Mouse (Mus musculus) midbrain, embryonic 12.5 days (tissue): ENCODE measurements around the gene A930009A15Rik. TPM values are rescaled to one million over a fixed set of nuclear protein-coding genes. Genes with fewer than 3 reads are reported as not detected.
A peak's percentile ranks its signal among the peaks of the same experiment; 100 is the strongest.

Experiments used
- ATAC-seq: fragments of 200-750 bp; cut with Nextera tagmentation; 2 replicates; pipeline ENCODE4 v1.8.0; 2017; ENCODE audit warnings: low read depth, moderate TSS enrichment, moderate library complexity; ENCODE audit not compliant: low FRiP score
- H3K27ac ChIP-seq: fragments of 300-500 bp; sonication (generic); replicated peaks from 2 replicates; pipeline ENCODE4 v1.5.1; 2016; ENCODE audit warnings: mild to moderate bottlenecking
- H3K27me3 ChIP-seq: fragments of 300-500 bp; sonication (generic); 2 replicates; pipeline ENCODE4 v1.6.1; 2016; ENCODE audit warnings: mild to moderate bottlenecking
- H3K36me3 ChIP-seq: fragments of 300-500 bp; sonication (generic); 2 replicates; pipeline ENCODE4 v1.6.1; 2016
- H3K4me1 ChIP-seq: fragments of 300-500 bp; sonication (generic); 2 replicates; pipeline ENCODE4 v1.6.1; 2016
- H3K4me2 ChIP-seq: fragments of 300-500 bp; sonication (generic); replicated peaks from 2 replicates; pipeline ENCODE4 v1.6.1; 2016; ENCODE audit warnings: mild to moderate bottlenecking, moderate library complexity
- H3K4me3 ChIP-seq: fragments of 300-500 bp; sonication (generic); 2 replicates; pipeline ENCODE4 v1.5.1; 2016; ENCODE audit warnings: mild to moderate bottlenecking
- H3K9ac ChIP-seq: fragments of 300-500 bp; sonication (generic); replicated peaks from 2 replicates; pipeline ENCODE4 v1.6.1; 2016; ENCODE audit warnings: mild to moderate bottlenecking, moderate library complexity
- H3K9me3 ChIP-seq: fragments of 300-500 bp; sonication (generic); 2 replicates; pipeline ENCODE4 v1.6.1; 2016; ENCODE audit warnings: mild to moderate bottlenecking
- WGBS: fragments of 180-500 bp; shearing (Covaris S2); methylation state at CpG from one replicate; pipeline ENCODE4 v1.1.7; 2016; 5-methylcytosine and 5-hydroxymethylcytosine counted together
- polyA plus RNA-seq: library from polyadenylated mRNA; unstranded; fragments of >200 nt; fragmentation: Nextera tagmentation; extraction: Ambion mirVana; gene quantifications from 2 replicates; pipeline ENCODE4 v1.2.1, GENCODE M21; 2016

A930009A15Rik gene
- polyA plus RNA-seq, 1 experiment from 2014 or later = 0.66 TPM

DNA sequence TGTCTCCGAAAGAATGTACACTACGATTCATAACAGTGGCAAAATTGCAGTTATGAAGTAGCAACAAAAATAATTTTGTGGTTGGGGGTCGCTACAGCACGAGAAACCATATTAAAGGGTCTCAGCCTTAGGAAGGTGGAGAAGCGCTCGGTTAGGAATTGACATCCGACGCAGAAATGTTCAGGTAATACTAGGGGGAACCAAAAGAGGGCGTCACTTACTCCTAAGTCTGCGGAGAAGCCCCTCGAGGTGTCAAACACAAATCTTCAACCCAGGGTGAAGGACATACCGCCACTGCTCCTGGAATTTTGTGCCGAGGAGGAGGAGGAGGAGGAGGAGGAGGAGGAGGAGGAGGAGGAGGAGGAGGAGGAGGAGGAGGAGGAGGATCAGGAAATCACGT lies 14.9 kb downstream of the A930009A15Rik start:
- 26% methylated on average over 12 of the region's 14 CpGs for WGBS
- ATAC-seq = no peak
- Histone ChIP-seq H3K36me3 (no peaks in the 10 kb centered on the region), H3K4me1 (peaks cover 29% of the 10 kb centered on the region), H3K4me3 (peak overlapping the region; percentile 54), H3K9ac (no peak overlapping the region), H3K9me3 (no peaks in the 10 kb centered on the region), H3K4me2 (peak overlapping the region; percentile 99; the same call in 1 of the 2 replicates), H3K27me3 (peaks cover 66% of the 10 kb centered on the region), H3K27ac (no peak overlapping the region)

DNA sequence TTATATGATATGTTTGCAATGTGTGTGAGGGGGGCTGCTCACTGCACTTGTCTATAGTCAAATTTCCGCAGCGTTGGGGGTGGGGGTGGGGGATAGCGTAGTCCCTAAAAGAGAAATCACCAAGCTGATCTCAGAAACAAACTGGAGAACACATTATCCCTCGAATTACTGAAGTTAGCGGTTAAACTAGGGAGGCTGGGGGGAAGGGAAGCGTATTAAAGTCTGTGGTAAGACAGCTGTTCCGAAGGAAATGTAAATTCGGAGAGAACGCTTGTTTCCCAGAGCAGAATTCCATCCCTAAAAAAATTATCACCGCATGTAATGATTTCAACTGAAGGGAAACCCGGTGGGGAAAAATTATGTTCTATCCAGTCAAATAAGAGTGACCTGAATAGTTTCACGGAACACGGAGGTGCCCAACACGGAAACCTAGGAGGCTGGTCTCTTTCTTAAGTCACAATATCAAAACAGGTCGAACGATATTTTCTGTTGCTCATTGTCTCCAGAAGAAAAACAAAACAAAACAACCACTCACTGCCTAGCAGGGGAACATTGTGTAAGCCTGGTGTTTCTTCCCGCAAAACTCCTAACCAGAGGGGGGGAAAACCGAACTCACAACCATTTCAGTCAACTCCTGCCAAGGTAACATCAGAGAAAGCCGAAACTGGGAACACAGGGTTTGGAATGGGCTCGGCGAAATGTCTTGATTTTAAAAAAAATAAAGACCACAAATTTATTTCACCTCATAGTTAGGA lies 15.9 kb downstream of the A930009A15Rik start:
- Histone ChIP-seq H3K9me3 (no peaks in the 10 kb centered on the region), H3K27me3 (peaks cover 61% of the 10 kb centered on the region), H3K27ac (no peak overlapping the region), H3K36me3 (no peaks in the 10 kb centered on the region), H3K4me2 (peak overlapping the region; percentile 99), H3K4me1 (peaks cover 27% of the 10 kb centered on the region), H3K4me3 (peak overlapping the region; percentile 54), H3K9ac (no peak overlapping the region)
- ATAC-seq = no peak
- under 1% methylated on average over 21 of the region's 21 CpGs for WGBS

DNA sequence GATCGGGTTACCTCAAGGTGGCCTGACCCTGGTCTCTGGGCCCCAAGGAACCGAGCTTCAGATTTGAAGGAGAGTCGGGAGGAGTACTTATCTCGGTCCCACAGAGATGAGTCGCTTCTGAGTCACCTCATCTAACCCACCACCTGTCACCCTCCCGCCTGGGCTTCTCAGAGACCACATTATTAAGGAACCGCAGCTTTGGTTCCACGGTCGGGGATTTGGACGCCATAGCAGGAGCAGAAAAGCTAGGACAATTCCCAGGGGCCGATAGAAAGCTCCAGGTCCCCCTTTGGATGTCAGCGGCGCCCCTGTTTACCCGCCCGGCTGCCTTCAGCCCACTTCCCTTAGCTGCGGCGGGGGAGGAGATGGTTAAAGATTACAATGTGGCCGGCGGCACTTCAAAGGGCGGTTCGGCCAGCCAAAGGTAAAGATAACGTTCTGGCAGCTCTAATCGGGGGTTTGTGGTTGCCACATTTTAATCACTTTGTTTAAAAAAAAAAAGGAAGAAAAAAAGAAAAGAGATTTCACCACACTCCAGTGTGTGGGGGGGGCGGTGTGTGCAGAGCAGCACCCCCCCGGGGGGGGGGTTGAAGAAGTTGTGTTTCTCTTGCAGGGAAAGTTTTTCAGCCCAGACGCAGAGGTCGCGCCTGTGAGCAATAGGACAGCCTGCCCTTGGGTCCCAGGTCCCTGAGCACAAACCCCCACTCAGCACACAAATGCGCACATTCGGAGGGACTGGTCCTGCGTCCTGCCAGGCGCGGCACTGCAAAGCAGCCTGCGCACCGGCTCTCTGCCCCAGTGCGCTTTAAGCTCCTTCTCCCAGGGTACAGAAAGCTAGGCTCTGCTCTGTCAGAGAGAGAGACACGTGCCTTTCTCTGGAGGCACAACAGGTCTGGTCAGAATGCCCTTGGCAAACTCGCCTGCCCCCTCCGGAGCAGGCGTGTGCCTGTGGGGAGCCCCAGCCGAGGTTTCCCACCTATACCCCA lies 16.8 kb downstream of the A930009A15Rik start:
- H3K27me3 ChIP-seq = peaks cover 56% of the 10 kb centered on the region
- H3K27ac ChIP-seq = no peak overlapping the region
- H3K4me3 ChIP-seq = peak overlapping the region; percentile 54
- no peaks in the 10 kb centered on the region for H3K9me3 ChIP-seq
- peak; percentile 75 for ATAC-seq
- WGBS = under 1% methylated on average over 41 of the region's 41 CpGs
- no peaks in the 10 kb centered on the region for H3K36me3 ChIP-seq
- peaks cover 27% of the 10 kb centered on the region for H3K4me1 ChIP-seq
- peak overlapping the region; percentile 50 for H3K9ac ChIP-seq
- H3K4me2 ChIP-seq = peak overlapping the region; percentile 99

DNA sequence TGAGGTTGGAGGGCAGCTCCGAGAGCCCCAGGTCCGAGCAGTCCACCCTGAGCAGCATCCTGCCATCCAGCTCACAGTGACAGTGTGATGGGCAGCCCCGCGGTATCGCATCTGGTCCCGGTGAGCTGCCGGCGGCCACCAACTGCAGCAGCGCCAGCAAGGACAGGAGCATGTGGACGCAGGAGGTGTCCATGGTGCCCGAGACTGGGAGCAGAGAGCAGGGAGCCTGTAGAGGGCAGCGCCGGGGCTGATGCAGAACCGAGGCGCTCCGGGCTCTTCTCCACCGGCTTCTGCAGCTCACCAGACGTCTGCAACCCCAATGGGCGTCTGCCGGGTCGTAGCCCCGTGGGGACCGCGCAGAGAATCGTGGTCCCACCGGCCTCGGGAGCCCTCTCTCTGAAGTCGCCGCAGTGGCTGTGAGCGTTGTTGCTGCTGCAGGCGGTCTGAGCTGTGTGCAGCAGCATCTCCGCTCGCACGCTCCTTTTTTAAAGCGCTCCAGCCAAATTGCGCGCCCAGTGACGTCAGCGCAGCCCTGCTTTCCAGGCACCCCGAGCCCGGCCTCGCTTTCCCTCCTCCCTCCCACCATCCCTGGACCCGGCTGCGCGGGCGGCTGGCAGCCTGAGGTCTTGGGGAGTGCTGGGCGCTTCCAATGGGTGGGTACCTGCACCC lies 17.6 kb downstream of the A930009A15Rik start, which contains the start of gene Lgr5:
Gene Lgr5, minus strand, starts transcription at position 480 of the 669 bp plus-strand sequence.
- H3K9ac ChIP-seq = peak within 1 kb of the TSS; percentile 50
- H3K4me2 ChIP-seq = peak within 1 kb of the TSS; percentile 99
- H3K4me3 ChIP-seq = peak within 1 kb of the TSS; percentile 54
- WGBS = under 1% methylated on average over 46 of the region's 47 CpGs
- no peaks in the 10 kb centered on the region for H3K36me3 ChIP-seq
- peaks cover 27% of the 10 kb centered on the region for H3K4me1 ChIP-seq
- H3K27me3 ChIP-seq = peaks cover 52% of the 10 kb centered on the region
- no peak within 1 kb of the TSS for H3K27ac ChIP-seq
- ATAC-seq = peak; percentile 85
- H3K9me3 ChIP-seq = no peaks in the 10 kb centered on the region

DNA sequence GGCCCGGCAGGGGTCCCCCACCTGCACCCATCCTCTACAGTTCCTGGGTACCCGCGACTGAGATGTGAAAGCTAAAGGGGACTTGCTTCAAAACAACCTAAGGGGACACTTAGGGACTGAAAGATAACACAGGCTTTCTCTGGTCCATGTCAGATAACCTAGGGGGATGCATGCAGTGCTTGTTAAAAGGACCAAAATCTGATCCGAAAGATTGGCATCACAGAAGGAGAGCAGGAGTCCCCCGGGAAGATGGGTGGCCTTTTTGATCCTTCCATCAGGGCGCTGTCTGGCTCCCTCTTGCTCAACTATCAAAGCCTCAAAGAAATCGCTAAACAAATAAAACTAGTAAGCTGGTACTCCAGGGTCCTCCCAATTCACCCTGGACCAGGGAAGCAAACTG lies 18.2 kb downstream of the A930009A15Rik start:
- peaks cover 52% of the 10 kb centered on the region for H3K27me3 ChIP-seq
- peak overlapping the region; percentile 50 for H3K9ac ChIP-seq
- H3K9me3 ChIP-seq = no peaks in the 10 kb centered on the region
- under 1% methylated on average over 7 of the region's 7 CpGs for WGBS
- H3K36me3 ChIP-seq = no peaks in the 10 kb centered on the region
- ATAC-seq = no peak
- peak overlapping the region; percentile 54 for H3K4me3 ChIP-seq
- H3K27ac ChIP-seq = no peak overlapping the region
- H3K4me2 ChIP-seq = peak overlapping the region; percentile 99
- peaks cover 27% of the 10 kb centered on the region for H3K4me1 ChIP-seq

DNA sequence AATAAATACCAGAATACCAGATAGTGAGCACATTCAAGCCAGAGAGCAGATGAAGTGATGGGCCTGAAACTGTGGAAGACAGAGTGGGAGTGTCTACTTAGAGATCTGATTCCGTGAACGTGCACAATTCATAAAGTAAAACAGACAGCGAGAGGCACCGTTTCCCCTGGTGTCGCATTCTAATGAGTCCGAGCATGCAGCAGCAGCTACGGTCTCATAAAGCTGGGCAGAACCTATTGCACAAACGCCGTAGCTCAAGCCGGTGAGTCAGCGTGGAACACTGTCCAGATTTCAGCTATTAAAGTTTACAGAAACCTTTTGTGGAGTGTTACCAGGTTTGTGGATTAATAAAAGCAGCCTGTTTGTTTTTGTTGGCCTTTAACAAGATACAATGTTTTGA lies 23.4 kb downstream of the A930009A15Rik start:
- no peak overlapping the region for H3K4me2 ChIP-seq
- WGBS = 54% methylated on average over 11 of the region's 11 CpGs
- no peak overlapping the region for H3K27ac ChIP-seq
- no peaks in the 10 kb centered on the region for H3K9me3 ChIP-seq
- no peak overlapping the region for H3K4me3 ChIP-seq
- no peak overlapping the region for H3K9ac ChIP-seq
- H3K27me3 ChIP-seq = peaks cover 15% of the 10 kb centered on the region
- ATAC-seq = 0 out of 2 replicates have a peak, but pooled peaks have one; percentile 38
- H3K36me3 ChIP-seq = no peaks in the 10 kb centered on the region
- H3K4me1 ChIP-seq = peaks cover 1% of the 10 kb centered on the region

DNA sequence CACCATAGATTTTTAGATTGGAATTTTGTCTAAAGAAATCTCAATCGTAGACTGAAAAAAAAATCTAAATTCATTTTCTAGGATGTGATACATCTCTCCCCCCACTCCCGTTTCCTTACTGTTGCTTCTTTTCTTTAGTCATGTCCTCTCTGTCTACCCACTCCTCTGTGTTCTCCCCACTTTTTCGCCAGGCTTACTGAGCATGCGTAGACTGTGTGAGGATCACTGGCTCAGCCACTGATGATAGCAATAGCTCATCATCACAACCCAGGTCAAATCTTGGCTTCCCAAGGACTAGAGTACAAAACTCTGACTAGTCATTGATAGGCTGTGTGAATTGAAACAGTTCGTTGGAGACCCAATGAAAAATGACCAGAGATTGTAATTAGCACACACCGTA lies 23.9 kb downstream of the A930009A15Rik start:
- WGBS = 90% methylated on average over 6 of the region's 6 CpGs
- H3K9me3 ChIP-seq = no peaks in the 10 kb centered on the region
- H3K4me2 ChIP-seq = no peak overlapping the region
- H3K27me3 ChIP-seq = peaks cover 10% of the 10 kb centered on the region
- no peak overlapping the region for H3K4me3 ChIP-seq
- H3K4me1 ChIP-seq = no peaks in the 10 kb centered on the region
- no peaks in the 10 kb centered on the region for H3K36me3 ChIP-seq
- H3K9ac ChIP-seq = no peak overlapping the region
- no peak overlapping the region for H3K27ac ChIP-seq
- no peak for ATAC-seq

DNA sequence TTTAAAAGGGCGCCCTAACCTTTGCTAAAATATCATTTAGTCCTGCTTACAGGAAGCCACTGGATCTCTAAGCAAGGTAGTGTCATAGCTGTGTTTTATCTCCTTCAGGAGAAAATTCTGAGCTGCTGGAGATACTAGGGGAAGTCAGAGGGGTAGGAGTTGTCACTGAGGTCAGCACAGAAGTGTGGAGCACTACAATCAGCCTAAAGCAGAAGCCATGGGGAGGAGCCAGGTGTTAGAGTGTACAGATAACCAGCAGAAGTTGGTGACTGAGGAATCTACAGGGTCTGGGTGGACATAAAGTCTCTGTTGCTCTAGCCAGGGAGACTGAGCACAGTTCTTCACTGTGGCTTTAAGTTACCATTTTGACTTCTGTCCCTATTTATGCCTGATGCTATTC lies 26.0 kb downstream of the A930009A15Rik start:
- no peaks in the 10 kb centered on the region for H3K27me3 ChIP-seq
- no peaks in the 10 kb centered on the region for H3K36me3 ChIP-seq
- no peak overlapping the region for H3K4me2 ChIP-seq
- 90% methylated on average over 1 of the region's 1 CpGs for whole genome bisulfite sequencing
- no peak overlapping the region for H3K9ac ChIP-seq
- no peak overlapping the region for H3K4me3 ChIP-seq
- no peaks in the 10 kb centered on the region for H3K9me3 ChIP-seq
- ATAC-seq = no peak
- H3K4me1 ChIP-seq = no peaks in the 10 kb centered on the region
- H3K27ac ChIP-seq = no peak overlapping the region

DNA sequence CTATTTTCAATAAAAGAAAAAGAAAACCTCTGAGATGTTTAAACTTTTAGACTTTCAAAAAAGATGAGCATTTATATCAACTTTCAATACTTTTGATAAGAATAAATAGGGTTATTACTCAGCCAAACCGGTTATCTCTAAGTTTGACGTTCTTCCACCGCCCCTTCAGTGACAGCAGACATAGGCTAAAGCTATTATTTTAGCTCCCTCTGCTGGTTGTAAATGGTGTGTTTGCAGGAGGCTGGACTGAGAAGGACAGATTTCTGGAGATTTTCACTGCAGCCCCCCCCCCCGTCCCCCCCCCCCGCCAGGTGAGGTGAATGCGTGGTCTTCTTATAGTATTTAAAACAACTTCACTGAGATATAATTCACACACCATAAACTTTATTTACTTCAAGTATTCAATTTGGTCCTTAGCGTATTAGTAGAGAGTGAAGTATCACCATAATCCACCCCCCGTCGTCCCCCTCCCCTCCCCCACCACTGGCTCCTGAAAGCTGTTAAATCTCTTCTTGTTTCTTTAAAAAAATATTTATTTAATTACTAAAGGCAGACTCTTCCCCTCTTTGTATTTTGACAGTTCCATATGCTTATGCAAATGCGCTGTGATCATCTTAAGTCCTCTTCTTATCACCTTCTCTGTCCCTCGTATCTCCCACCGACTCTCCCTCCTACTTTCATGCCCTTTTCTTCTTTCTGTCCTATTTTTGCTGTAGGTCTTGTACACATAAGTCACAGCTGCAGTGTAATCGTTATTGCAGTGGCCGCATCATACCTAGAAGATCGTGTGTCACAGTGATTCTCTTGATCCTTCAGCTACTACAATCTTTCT lies 47.9 kb downstream of the A930009A15Rik start:
- Histone ChIP-seq H3K27ac (no peak overlapping the region), H3K9ac (0 out of 2 replicates have a peak overlapping the region, but pooled peaks have one; percentile 34), H3K4me3 (peak overlapping the region; percentile 39), H3K27me3 (peaks cover 10% of the 10 kb centered on the region), H3K4me1 (peaks cover 5% of the 10 kb centered on the region), H3K4me2 (peak overlapping the region; percentile 61), H3K36me3 (no peaks in the 10 kb centered on the region), H3K9me3 (no peaks in the 10 kb centered on the region)
- peak; percentile 85 for ATAC-seq
- 11% methylated on average over 12 of the region's 15 CpGs for WGBS

DNA sequence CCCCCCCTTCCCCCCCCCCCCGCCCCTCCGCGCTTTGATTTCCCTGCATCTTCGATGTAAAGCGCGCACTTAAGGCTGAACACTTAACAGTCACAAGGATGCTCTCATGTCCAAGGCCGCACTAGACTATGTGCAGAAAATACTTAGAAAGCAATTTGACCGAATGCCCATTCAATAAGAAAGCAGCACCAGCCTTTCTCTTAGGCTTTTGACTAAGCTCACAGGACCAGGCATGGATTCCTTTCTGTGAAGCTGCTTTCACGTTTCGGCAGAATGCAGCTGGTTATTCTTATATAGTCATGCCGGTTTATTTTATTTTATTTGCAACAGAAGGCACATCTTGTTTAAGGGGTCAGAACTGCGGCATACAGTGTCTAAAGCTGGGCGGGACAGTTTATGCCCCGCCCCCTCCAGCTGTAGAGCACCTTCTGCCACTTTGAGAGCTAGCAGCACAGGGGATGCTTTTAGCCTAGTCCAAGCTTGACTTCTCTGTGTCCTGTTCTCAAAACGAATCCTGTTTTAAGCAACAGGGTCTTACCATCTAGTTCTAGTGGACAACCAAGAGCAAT lies 48.6 kb downstream of the A930009A15Rik start:
- peak overlapping the region; percentile 39 for H3K4me3 ChIP-seq
- 0 out of 2 replicates have a peak overlapping the region, but pooled peaks have one; percentile 34 for H3K9ac ChIP-seq
- peaks cover 10% of the 10 kb centered on the region for H3K27me3 ChIP-seq
- H3K27ac ChIP-seq = no peak overlapping the region
- no peaks in the 10 kb centered on the region for H3K36me3 ChIP-seq
- 20% methylated on average over 15 of the region's 15 CpGs for WGBS
- H3K4me1 ChIP-seq = peaks cover 5% of the 10 kb centered on the region
- peak overlapping the region; percentile 61 for H3K4me2 ChIP-seq
- no peaks in the 10 kb centered on the region for H3K9me3 ChIP-seq
- ATAC-seq = peak; percentile 78; the same call in 1 of the 2 replicates
